Mouse (Mus musculus): ENCODE measurements around the gene Gfm2. TPM values are rescaled to one million over a fixed set of nuclear protein-coding genes. Genes with fewer than 3 reads are reported as not detected.

Gfm2 gene
- total and polyA plus RNA-seq, 2 experiments, result 25.9 to 41.1 TPM

- no peaks in the 10 kb centered on the region for H3K27me3 ChIP-seq (ENCODE audit: control insufficient read depth, insufficient read depth, low read length)
- H3K27ac ChIP-seq (replicated peaks; ENCODE audit: insufficient read depth, low read depth, low read length), result no peak overlapping the region
- peak; percentile 39 for DNase-seq (ENCODE audit: extremely low read depth, low read depth, low spot score)
- peaks cover 6% of the 10 kb centered on the region; the same call in 1 of the 2 replicates for H3K4me1 ChIP-seq (ENCODE audit: control insufficient read depth, insufficient read depth, low read length)
- H3K79me2 ChIP-seq (ENCODE audit: control insufficient read depth, insufficient read depth, low read length), result no peaks in the 10 kb centered on the region
- TF ChIP-seq POLR2A (IDR thresholded peaks at IDR 0.05; ENCODE audit: extremely low read depth, insufficient read depth, low read length), result no peak
- TF ChIP-seq CTCF (IDR thresholded peaks at IDR 0.05; ENCODE audit: low read depth, low read length), result no peak
- H3K4me3 ChIP-seq (ENCODE audit: insufficient read depth, low read depth, low read length), result no peak overlapping the region
- no peak overlapping the region for H3K9ac ChIP-seq (ENCODE audit: low read depth, low read length)
- 63% methylated on average over 4 of the region's 4 CpGs for WGBS
- H3K36me3 ChIP-seq (ENCODE audit: control insufficient read depth, insufficient read depth, low read length), result no peaks in the 10 kb centered on the region
Observed at GRCm38 (mm10) chr13:97201896-97202295, 64.2 kb downstream of the Gfm2 start.

- peak overlapping the region; percentile 93 for H3K27ac ChIP-seq (replicated peaks; ENCODE audit: insufficient read depth, low read depth, low read length)
- TF ChIP-seq CTCF (IDR thresholded peaks at IDR 0.05; ENCODE audit: low read depth, low read length) (peak; percentile 32; the same call in 1 of the 2 replicates), POLR2A (IDR thresholded peaks at IDR 0.05; ENCODE audit: extremely low read depth, insufficient read depth, low read length) (no peak)
- no peaks in the 10 kb centered on the region for H3K36me3 ChIP-seq (ENCODE audit: control insufficient read depth, insufficient read depth, low read length)
- WGBS, result 2% methylated on average over 18 of the region's 18 CpGs
- H3K4me1 ChIP-seq (ENCODE audit: control insufficient read depth, insufficient read depth, low read length), result peaks cover 3% of the 10 kb centered on the region; the same call in 1 of the 2 replicates
- peak; percentile 92 for DNase-seq (ENCODE audit: extremely low read depth, low read depth, low spot score)
- H3K9ac ChIP-seq (ENCODE audit: low read depth, low read length), result peak overlapping the region; percentile 81
- no peaks in the 10 kb centered on the region for H3K79me2 ChIP-seq (ENCODE audit: control insufficient read depth, insufficient read depth, low read length)
- H3K27me3 ChIP-seq (ENCODE audit: control insufficient read depth, insufficient read depth, low read length), result no peaks in the 10 kb centered on the region
- peak overlapping the region; percentile 50 for H3K4me3 ChIP-seq (ENCODE audit: insufficient read depth, low read depth, low read length)
Observed at GRCm38 (mm10) chr13:97205052-97205701, 67.4 kb downstream of the Gfm2 start.

GRCm38 (mm10) chr13:97206046-97206445, 68.3 kb downstream of the Gfm2 start:
- H3K27me3 ChIP-seq (ENCODE audit: control insufficient read depth, insufficient read depth, low read length), result no peaks in the 10 kb centered on the region
- H3K9ac ChIP-seq (ENCODE audit: low read depth, low read length), result no peak overlapping the region
- H3K27ac ChIP-seq (replicated peaks; ENCODE audit: insufficient read depth, low read depth, low read length), result no peak overlapping the region
- TF ChIP-seq POLR2A (IDR thresholded peaks at IDR 0.05; ENCODE audit: extremely low read depth, insufficient read depth, low read length) (no peak), CTCF (IDR thresholded peaks at IDR 0.05; ENCODE audit: low read depth, low read length) (no peak)
- no peaks in the 10 kb centered on the region for H3K79me2 ChIP-seq (ENCODE audit: control insufficient read depth, insufficient read depth, low read length)
- H3K4me1 ChIP-seq (ENCODE audit: control insufficient read depth, insufficient read depth, low read length), result peaks cover 3% of the 10 kb centered on the region; the same call in 1 of the 2 replicates
- H3K4me3 ChIP-seq (ENCODE audit: insufficient read depth, low read depth, low read length), result no peak overlapping the region
- H3K36me3 ChIP-seq (ENCODE audit: control insufficient read depth, insufficient read depth, low read length), result no peaks in the 10 kb centered on the region
- DNase-seq (ENCODE audit: extremely low read depth, low read depth, low spot score), result no peak
- 90% methylated on average over 2 of the region's 2 CpGs for WGBS

GRCm38 (mm10) chr13:97207472-97208111, 69.9 kb downstream of the Gfm2 start:
- Histone ChIP-seq H3K36me3 (ENCODE audit: control insufficient read depth, insufficient read depth, low read length) (no peaks in the 10 kb centered on the region), H3K9ac (ENCODE audit: low read depth, low read length) (no peak overlapping the region), H3K79me2 (ENCODE audit: control insufficient read depth, insufficient read depth, low read length) (no peaks in the 10 kb centered on the region), H3K4me1 (ENCODE audit: control insufficient read depth, insufficient read depth, low read length) (peaks cover 3% of the 10 kb centered on the region; the same call in 1 of the 2 replicates), H3K27ac (replicated peaks; ENCODE audit: insufficient read depth, low read depth, low read length) (no peak overlapping the region), H3K4me3 (ENCODE audit: insufficient read depth, low read depth, low read length) (no peak overlapping the region), H3K27me3 (ENCODE audit: control insufficient read depth, insufficient read depth, low read length) (no peaks in the 10 kb centered on the region)
- 86% methylated on average over 7 of the region's 7 CpGs for WGBS
- DNase-seq (ENCODE audit: extremely low read depth, low read depth, low spot score), result no peak
- no peak for TF ChIP-seq POLR2A (IDR thresholded peaks at IDR 0.05; ENCODE audit: extremely low read depth, insufficient read depth, low read length)
- TF ChIP-seq CTCF (IDR thresholded peaks at IDR 0.05; ENCODE audit: low read depth, low read length), result no peak

- Histone ChIP-seq H3K4me1 (ENCODE audit: control insufficient read depth, insufficient read depth, low read length) (peaks cover 3% of the 10 kb centered on the region; the same call in 1 of the 2 replicates), H3K4me3 (ENCODE audit: insufficient read depth, low read depth, low read length) (no peak overlapping the region), H3K36me3 (ENCODE audit: control insufficient read depth, insufficient read depth, low read length) (no peaks in the 10 kb centered on the region), H3K27me3 (ENCODE audit: control insufficient read depth, insufficient read depth, low read length) (no peaks in the 10 kb centered on the region), H3K79me2 (ENCODE audit: control insufficient read depth, insufficient read depth, low read length) (no peaks in the 10 kb centered on the region), H3K9ac (ENCODE audit: low read depth, low read length) (no peak overlapping the region), H3K27ac (replicated peaks; ENCODE audit: insufficient read depth, low read depth, low read length) (0 out of 2 replicates have a peak overlapping the region, but pooled peaks have one; percentile 16)
- 63% methylated on average over 7 of the region's 7 CpGs for WGBS
- TF ChIP-seq CTCF (IDR thresholded peaks at IDR 0.05; ENCODE audit: low read depth, low read length) (no peak), POLR2A (IDR thresholded peaks at IDR 0.05; ENCODE audit: extremely low read depth, insufficient read depth, low read length) (no peak)
- DNase-seq (ENCODE audit: extremely low read depth, low read depth, low spot score), result no peak
Observed at GRCm38 (mm10) chr13:97208112-97208478, 70.4 kb downstream of the Gfm2 start.

Data from liver, adult 2 months (tissue).